Mouse (Mus musculus) layer of hippocampus, postnatal 14 days (tissue): ENCODE data around the gene Ncoa6. TPM values are rescaled to one million over a fixed set of nuclear protein-coding genes. Genes with fewer than 3 reads are reported as not detected.
"Not testable (repeated sequence)": the region's sequence is repeated elsewhere in the genome, so short reads cannot be mapped to it uniquely, and the experiment has no call there.

Experiments used
- DNase-seq, 2 experiments: peaks; one replicate each; pipeline ENCODE4 v3.0.0; 2021 to 2022; ENCODE audit warnings: low spot score in 2 of 2, mixed read lengths in 1 of 2
- long read RNA-seq, 2 experiments: library from polyadenylated mRNA; stranded (forward); transcript quantifications; one replicate each; pipeline ENCODE4 v2.0.0; 2021
- total RNA-seq, 2 experiments: library from RNA; stranded (reverse); gene quantifications; 2 replicates each; pipeline ENCODE4 v1.2.3; 2021

Gene Ncoa6
- 10 to 100 TPM; 61.1 to 71.8 TPM for total RNA-seq
- long read RNA-seq, experiment 1, partial matches to known transcripts: 6 of 19 reads
- long read RNA-seq, experiment 1, other reads (novel, unspliced or antisense): 12 of 19 reads
- long read RNA-seq, experiment 2, partial matches to known transcripts: 5 of 18 reads
- long read RNA-seq, experiment 2, other reads (novel, unspliced or antisense): 13 of 18 reads

- DNase-seq: peak in 1 of 2 experiments; percentile 69
These were observed at the start of gene Ncoa6 for GRCm38 (mm10) chr2:155473570-155474088. Ncoa6 (minus strand) TSS chr2:155473894.

DNA sequence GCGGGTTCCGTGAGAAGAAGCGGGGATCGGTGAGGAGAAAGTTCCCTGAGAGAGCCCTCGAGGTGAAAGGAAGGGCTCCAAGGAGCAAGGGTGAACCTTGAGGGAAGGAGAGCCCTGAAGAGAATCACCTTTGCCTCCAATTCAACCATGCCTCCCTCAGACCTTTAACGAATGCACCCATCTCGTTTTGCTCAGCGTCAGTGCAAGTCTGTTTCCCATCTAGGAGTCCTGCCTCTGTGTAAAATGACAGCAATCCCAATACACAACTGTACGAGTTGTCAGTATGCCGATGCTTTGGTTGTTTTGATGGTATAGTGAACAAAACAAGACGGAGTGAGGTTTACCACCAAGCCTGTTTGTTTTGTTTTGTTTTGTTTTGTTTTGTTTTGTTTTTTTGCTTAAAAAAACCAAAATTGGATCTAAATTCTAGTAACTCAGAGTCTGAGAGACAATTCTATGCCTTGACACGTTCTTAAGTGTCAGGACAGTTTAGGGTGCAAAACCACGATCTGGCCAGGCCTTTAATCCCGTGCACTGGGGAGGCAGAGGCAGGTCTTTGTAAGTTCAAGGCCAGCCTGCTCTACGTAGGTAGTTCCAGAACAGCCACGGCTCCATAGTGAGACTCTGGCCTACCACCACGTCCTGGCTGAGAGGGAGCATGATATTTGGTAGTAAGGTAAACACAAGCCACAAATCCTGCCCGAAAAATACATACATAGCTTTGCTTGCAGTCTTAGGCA, 45.0 kb upstream of the Ncoa6 start:
- no peak for DNase-seq

DNA sequence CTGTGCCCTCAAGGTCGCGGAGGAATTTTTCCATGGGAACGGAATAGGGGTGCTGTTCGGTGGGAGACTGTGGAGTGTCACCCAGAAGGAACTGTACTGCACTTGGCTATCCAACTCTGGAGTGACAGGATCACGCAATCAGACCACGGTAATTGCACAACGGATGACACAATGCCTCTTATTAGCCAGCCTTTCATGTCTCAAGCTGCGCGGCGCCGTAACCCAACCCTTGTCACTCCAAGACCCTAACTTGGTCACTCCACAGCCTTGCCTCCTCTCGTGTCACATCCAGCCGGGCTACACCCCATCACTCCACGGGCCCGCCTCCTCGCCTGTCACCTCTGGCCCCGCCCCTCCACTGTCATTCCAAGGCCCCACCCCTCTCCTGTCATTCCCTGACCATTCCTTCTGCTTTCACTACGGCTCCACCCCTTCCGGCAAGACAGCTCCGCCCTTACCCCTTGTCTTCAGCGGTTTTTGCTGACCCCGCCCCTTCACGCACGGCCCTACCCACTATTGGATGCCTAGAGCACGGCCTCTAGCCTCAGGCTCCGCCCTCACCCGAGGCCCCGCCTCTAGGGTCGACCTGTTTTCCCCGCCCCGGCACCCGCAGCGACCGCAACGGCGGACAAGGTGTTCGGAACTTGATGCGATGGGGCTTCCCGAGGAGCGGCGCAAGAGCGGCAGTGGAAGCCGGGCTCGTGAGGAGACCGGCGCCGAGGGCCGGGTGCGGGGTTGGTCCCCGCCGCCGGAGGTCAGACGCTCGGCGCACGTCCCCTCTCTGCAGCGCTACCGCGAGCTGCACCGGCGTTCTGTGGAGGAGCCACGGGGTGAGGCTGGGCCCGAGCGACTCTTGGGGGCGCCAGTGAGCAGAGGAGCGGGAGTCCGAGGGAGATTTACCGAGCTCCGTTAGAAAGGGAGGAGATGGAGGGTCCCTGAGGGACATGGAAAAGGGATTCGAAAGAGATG, 44.0 kb upstream of the Ncoa6 start, which contains the start of the genes Acss2 and Ggt7:
Gene Acss2 (plus strand): TSS at position 494 of the 969 bp plus-strand sequence.
Gene Ggt7 (minus strand): TSS at position 783 of the 969 bp plus-strand sequence.
- peak; percentile 99 for DNase-seq

- DNase-seq: peak; percentile 68 to 87
These were observed 42.2 kb upstream of the Ncoa6 start for GRCm38 (mm10) chr2:155515941-155516340.

DNA sequence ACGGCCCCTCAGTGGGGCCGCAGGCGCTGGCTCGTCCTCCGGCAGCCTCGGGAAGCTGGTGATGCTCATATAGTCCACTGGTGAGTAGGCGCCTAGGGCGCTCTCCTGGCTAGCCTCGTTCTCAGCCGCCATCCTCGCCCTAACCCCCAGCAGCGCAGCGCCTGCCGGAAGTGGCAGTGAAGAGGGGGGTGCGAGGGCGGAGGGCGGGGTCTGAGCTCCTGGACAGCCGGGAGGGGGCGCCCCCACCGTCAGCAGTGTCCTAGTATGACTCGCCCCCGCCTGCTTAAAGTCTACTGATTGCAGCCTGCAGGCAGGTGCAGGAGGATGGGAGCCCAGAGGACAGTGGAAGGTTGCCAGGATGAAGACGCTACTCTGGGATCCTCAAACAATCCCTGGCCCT, 41.0 kb upstream of the Ncoa6 start:
- peak; percentile 80 to 84 for DNase-seq

- no peak for DNase-seq
These were observed 39.8 kb upstream of the Ncoa6 start for GRCm38 (mm10) chr2:155513543-155513942.

DNA sequence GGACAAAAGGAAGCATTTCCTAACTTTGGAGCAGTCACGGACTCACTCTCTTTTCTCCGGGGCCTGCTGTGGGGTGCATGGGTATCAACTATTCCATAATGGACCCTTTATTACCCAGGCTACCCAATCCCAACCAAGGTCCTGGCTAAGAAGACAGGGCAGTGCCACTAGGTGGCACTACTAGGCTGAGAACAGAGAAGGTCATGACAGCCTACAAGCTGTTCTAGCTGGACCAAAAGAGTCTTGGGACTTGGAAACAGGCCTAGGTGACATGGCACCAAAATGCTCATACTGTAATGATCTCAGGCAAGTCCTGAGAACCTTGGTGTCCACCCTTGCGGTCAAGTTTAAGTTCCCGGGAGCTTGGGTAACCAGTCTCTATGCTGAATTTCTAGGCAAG, 38.8 kb upstream of the Ncoa6 start:
- no peak for DNase-seq

DNA sequence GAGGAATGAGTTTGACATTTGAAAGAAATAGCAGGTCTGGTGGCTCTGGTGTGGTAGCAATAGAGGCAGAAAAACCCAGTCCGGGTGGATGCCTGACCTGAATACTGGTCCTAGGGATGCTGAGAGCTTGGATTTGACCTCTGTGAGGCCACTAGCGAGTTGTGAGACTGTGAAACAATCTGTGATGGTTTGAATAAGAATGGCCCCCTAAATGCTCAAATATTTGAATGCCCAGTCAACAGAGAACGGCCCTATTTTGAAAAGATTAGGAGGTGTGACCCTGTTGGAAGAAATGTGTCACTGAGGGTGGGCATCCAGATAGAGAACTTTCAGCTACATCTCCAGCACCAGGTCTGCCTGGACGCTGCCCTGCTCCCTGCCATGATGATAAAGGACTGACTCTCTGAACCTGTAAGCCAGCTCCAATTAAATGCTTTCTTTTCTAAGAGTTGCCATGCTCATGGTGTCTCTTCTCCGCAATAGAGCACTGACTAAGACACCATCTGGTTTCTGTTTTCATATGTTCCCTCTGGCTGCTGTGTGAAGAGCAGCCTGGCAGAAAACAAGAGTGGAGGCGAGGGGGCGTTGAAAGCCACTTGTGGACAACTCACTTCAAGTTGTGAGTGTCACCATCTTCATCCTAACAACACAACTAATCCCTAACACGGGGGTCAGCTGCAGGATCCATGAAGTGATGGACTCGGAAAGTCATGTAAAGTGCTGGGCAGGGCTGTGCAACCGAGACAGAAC, 34.2 kb upstream of the Ncoa6 start:
- peak in 1 of 2 experiments; percentile 45 for DNase-seq

- DNase-seq: no peak
These were observed 32.1 kb upstream of the Ncoa6 start for GRCm38 (mm10) chr2:155505811-155506210.

- DNase-seq: no peak
These were observed 31.0 kb upstream of the Ncoa6 start for GRCm38 (mm10) chr2:155504440-155505355.

GRCm38 (mm10) chr2:155502596-155502995, 28.9 kb upstream of the Ncoa6 start:
- no peak for DNase-seq

GRCm38 (mm10) chr2:155490998-155491397, 17.3 kb upstream of the Ncoa6 start:
- no peak for DNase-seq

GRCm38 (mm10) chr2:155482021-155482420, 8.3 kb upstream of the Ncoa6 start:
- DNase-seq: peak in 1 of 2 experiments; percentile 60

- DNase-seq: peak; percentile 29 to 46
These were observed 774 bp downstream of the Ncoa6 start for GRCm38 (mm10) chr2:155472671-155473569.

GRCm38 (mm10) chr2:155466861-155467260, 6.8 kb downstream of the Ncoa6 start:
- no peak for DNase-seq

GRCm38 (mm10) chr2:155453591-155453990, 20.1 kb downstream of the Ncoa6 start:
- DNase-seq: peak; percentile 11 to 34

DNA sequence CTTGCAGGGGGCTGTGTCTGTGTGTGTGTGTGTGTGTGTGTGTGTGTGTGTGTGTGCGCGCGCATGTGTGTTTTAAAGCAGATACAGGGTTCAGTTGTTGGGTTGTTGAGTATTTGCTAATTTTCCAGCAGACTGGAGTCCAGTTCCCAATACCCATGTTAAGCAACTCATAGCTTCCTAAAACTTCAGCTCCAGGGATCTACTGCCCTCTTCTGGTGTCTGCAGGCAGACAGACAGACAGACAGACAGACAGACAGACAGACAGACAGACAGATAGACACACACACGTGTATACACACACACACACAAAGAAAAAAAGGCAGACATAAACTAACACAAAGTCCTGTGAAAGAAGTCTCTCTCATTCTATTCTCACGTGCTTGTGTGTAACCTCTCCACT, 22.4 kb downstream of the Ncoa6 start:
- DNase-seq: no peak

DNA sequence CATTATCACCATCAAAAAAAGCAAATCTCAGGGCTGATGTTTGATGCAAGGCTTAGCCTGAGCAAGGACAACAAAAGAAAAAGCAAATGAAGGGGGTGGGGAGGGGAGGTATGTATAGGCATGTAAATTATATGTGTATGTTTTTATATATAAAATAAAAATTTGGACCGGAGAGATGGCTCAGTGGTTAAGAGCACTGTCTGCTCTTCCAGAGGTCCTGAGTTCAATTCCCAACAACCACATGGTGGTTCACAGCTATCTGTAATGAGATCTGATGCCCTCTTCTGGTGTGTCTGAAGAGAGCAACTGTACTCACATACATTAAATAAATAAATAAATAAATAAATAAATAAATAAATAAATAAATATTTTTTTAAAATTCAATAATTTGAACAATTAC, 25.8 kb downstream of the Ncoa6 start:
- DNase-seq: not testable (repeated sequence)
